Mouse (Mus musculus): ENCODE results near the gene Olfr743. TPM values are rescaled to one million over a fixed set of nuclear protein-coding genes. Genes with fewer than 3 reads are reported as not detected.
"Not testable (repeated sequence)": the region's sequence is repeated elsewhere in the genome, so short reads cannot be mapped to it uniquely, and the experiment has no call there.

Olfr743 gene
- not detected in 2 replicates for polyA plus RNA-seq (2016; fragmentation: Nextera tagmentation; extraction: Ambion mirVana)

- no peaks in the 10 kb centered on the region for H3K9me3 ChIP-seq (replicated peaks)
- no peaks in the 10 kb centered on the region for H3K4me1 ChIP-seq (replicated peaks)
- H3K4me3 ChIP-seq: no peak within 1 kb of the TSS
- no peak within 1 kb of the TSS for H3K27ac ChIP-seq (ENCODE audit: poor library complexity, severe bottlenecking)
- no peaks in the 10 kb centered on the region for H3K36me3 ChIP-seq
- H3K9ac ChIP-seq: no peak within 1 kb of the TSS
- no peak within 1 kb of the TSS for H3K4me2 ChIP-seq
- no peak for ATAC-seq (ENCODE audit: insufficient number of reproducible peaks, low FRiP score)
- H3K27me3 ChIP-seq (replicated peaks): no peaks in the 10 kb centered on the region
Measured at GRCm38 (mm10) chr14:50521539-50521938, at the start of gene Olfr743. TSS of gene Olfr743 (plus strand) at chr14:50521839.

- ATAC-seq (ENCODE audit: insufficient number of reproducible peaks, low FRiP score): no peak
Measured at GRCm38 (mm10) chr14:50472438-50472837, 49.2 kb upstream of the Olfr743 start, which contains the start of gene Olfr741. TSS of gene Olfr741 (plus strand) at chr14:50472738.

GRCm38 (mm10) chr14:50478406-50478805 lies 43.2 kb upstream of the Olfr743 start:
- H3K4me1 ChIP-seq (replicated peaks): no peaks in the 10 kb centered on the region
- H3K36me3 ChIP-seq: no peaks in the 10 kb centered on the region
- H3K9ac ChIP-seq: no peak overlapping the region
- H3K9me3 ChIP-seq (replicated peaks): no peaks in the 10 kb centered on the region; the same call in 1 of the 2 replicates
- H3K27me3 ChIP-seq (replicated peaks): no peaks in the 10 kb centered on the region
- 66% methylated on average over 2 of the region's 2 CpGs for WGBS
- no peak overlapping the region for H3K4me2 ChIP-seq
- H3K27ac ChIP-seq (ENCODE audit: poor library complexity, severe bottlenecking): no peak overlapping the region
- ATAC-seq (ENCODE audit: insufficient number of reproducible peaks, low FRiP score): no peak
- no peak overlapping the region for H3K4me3 ChIP-seq

More at GRCm38 (mm10) chr14:50472438-50472837, 49.2 kb upstream of the Olfr743 start, which contains the start of gene Olfr741:
- H3K27ac ChIP-seq (ENCODE audit: poor library complexity, severe bottlenecking): no peak within 1 kb of the TSS
- 50% methylated on average over 2 of the region's 2 CpGs for WGBS
- H3K4me2 ChIP-seq: no peak within 1 kb of the TSS
- no peaks in the 10 kb centered on the region for H3K27me3 ChIP-seq (replicated peaks)
- H3K9ac ChIP-seq: no peak within 1 kb of the TSS
- H3K4me1 ChIP-seq (replicated peaks): no peaks in the 10 kb centered on the region
- H3K36me3 ChIP-seq: no peaks in the 10 kb centered on the region
- H3K4me3 ChIP-seq: no peak within 1 kb of the TSS
- H3K9me3 ChIP-seq (replicated peaks): 0 out of 2 replicates have a peak, but pooled peaks cover 3% of the 10 kb centered on the region

GRCm38 (mm10) chr14:50503300-50503699 lies 18.3 kb upstream of the Olfr743 start, which contains the start of gene Olfr742:
TSS of gene Olfr742 (plus strand) at chr14:50503600.
- no peak within 1 kb of the TSS for H3K4me2 ChIP-seq
- no peaks in the 10 kb centered on the region for H3K36me3 ChIP-seq
- no peak within 1 kb of the TSS for H3K27ac ChIP-seq (ENCODE audit: poor library complexity, severe bottlenecking)
- H3K27me3 ChIP-seq (replicated peaks): no peaks in the 10 kb centered on the region
- 46% methylated on average over 2 of the region's 2 CpGs for WGBS
- no peaks in the 10 kb centered on the region for H3K9me3 ChIP-seq (replicated peaks)
- H3K4me1 ChIP-seq (replicated peaks): no peaks in the 10 kb centered on the region
- ATAC-seq (ENCODE audit: insufficient number of reproducible peaks, low FRiP score): no peak
- no peak within 1 kb of the TSS for H3K9ac ChIP-seq
- no peak within 1 kb of the TSS for H3K4me3 ChIP-seq

- Histone ChIP-seq H3K4me3 (no peak overlapping the region), H3K9ac (no peak overlapping the region), H3K4me2 (no peak overlapping the region), H3K27me3 (replicated peaks) (no peaks in the 10 kb centered on the region), H3K36me3 (no peaks in the 10 kb centered on the region), H3K4me1 (replicated peaks) (no peaks in the 10 kb centered on the region), H3K9me3 (replicated peaks) (peaks cover 8% of the 10 kb centered on the region), H3K27ac (ENCODE audit: poor library complexity, severe bottlenecking) (no peak overlapping the region)
- no peak for ATAC-seq (ENCODE audit: insufficient number of reproducible peaks, low FRiP score)
- WGBS: 79% methylated on average over 2 of the region's 2 CpGs
Measured at GRCm38 (mm10) chr14:50552734-50553133, 31.1 kb downstream of the Olfr743 start.

- not testable (repeated sequence) for H3K4me3 ChIP-seq; H3K4me2 ChIP-seq; H3K27ac ChIP-seq (ENCODE audit: poor library complexity, severe bottlenecking); H3K9ac ChIP-seq; ATAC-seq (ENCODE audit: insufficient number of reproducible peaks, low FRiP score); H3K36me3 ChIP-seq; H3K4me1 ChIP-seq (replicated peaks); H3K27me3 ChIP-seq (replicated peaks); H3K9me3 ChIP-seq (replicated peaks)
- WGBS: 83% methylated on average over 1 of the region's 1 CpGs
Measured at GRCm38 (mm10) chr14:50573056-50573455, 51.4 kb downstream of the Olfr743 start.

Other genes with a start within 250 kb of the Olfr743 start
- not detected in 2 replicates for gene Olfr732, start 237.6 kb upstream of the Olfr743 start, polyA plus RNA-seq (2016; fragmentation: Nextera tagmentation; extraction: Ambion mirVana)
- gene Olfr733, start 220.3 kb upstream of the Olfr743 start, polyA plus RNA-seq (2016; fragmentation: Nextera tagmentation; extraction: Ambion mirVana): not detected in 2 replicates
- not detected in 2 replicates for gene Olfr734, start 195.1 kb upstream of the Olfr743 start, polyA plus RNA-seq (2016; fragmentation: Nextera tagmentation; extraction: Ambion mirVana)
- not detected in 2 replicates for gene Olfr735, start 173.0 kb upstream of the Olfr743 start, polyA plus RNA-seq (2016; fragmentation: Nextera tagmentation; extraction: Ambion mirVana)
- gene Tlr11, start 163.9 kb upstream of the Olfr743 start, polyA plus RNA-seq (2016; fragmentation: Nextera tagmentation; extraction: Ambion mirVana): not detected in 2 replicates
- not detected in 2 replicates for gene Olfr736, start 140.7 kb upstream of the Olfr743 start, polyA plus RNA-seq (2016; fragmentation: Nextera tagmentation; extraction: Ambion mirVana)
- not detected in 2 replicates for gene Olfr738, start 114.3 kb upstream of the Olfr743 start, polyA plus RNA-seq (2016; fragmentation: Nextera tagmentation; extraction: Ambion mirVana)
- gene Olfr739, start 103.2 kb upstream of the Olfr743 start, polyA plus RNA-seq (2016; fragmentation: Nextera tagmentation; extraction: Ambion mirVana): not detected in 2 replicates
- gene Olfr740, start 76.3 kb upstream of the Olfr743 start, polyA plus RNA-seq (2016; fragmentation: Nextera tagmentation; extraction: Ambion mirVana): not detected in 2 replicates
- gene Olfr741, start 49.1 kb upstream of the Olfr743 start, polyA plus RNA-seq (2016; fragmentation: Nextera tagmentation; extraction: Ambion mirVana): not detected in 2 replicates
- not detected in 2 replicates for gene Olfr742, start 18.2 kb upstream of the Olfr743 start, polyA plus RNA-seq (2016; fragmentation: Nextera tagmentation; extraction: Ambion mirVana)
- not detected in 2 replicates for gene Olfr744, start 93.0 kb downstream of the Olfr743 start, polyA plus RNA-seq (2016; fragmentation: Nextera tagmentation; extraction: Ambion mirVana)
- not detected in 2 replicates for gene Olfr745, start 117.5 kb downstream of the Olfr743 start, polyA plus RNA-seq (2016; fragmentation: Nextera tagmentation; extraction: Ambion mirVana)
- not detected in 2 replicates for gene Olfr746, start 125.2 kb downstream of the Olfr743 start, polyA plus RNA-seq (2016; fragmentation: Nextera tagmentation; extraction: Ambion mirVana)
- not detected in 2 replicates for gene Olfr747, start 171.4 kb downstream of the Olfr743 start, polyA plus RNA-seq (2016; fragmentation: Nextera tagmentation; extraction: Ambion mirVana)
- gene Olfr748, start 185.5 kb downstream of the Olfr743 start, polyA plus RNA-seq (2016; fragmentation: Nextera tagmentation; extraction: Ambion mirVana): not detected in 2 replicates
- gene Olfr749, start 223.3 kb downstream of the Olfr743 start, polyA plus RNA-seq (2016; fragmentation: Nextera tagmentation; extraction: Ambion mirVana): not detected in 2 replicates

Measured in heart, embryonic 12.5 days (tissue).